Mouse (Mus musculus) MN1 (cell line): Measurements from ENCODE around the gene Ndufs4.

ENCODE experiments used
- DNase-seq: peaks from one replicate; pipeline ENCODE4 v3.0.0-alpha.2; 2016; ENCODE audit warnings: low spot score

Ndufs4 gene

GRCm38 (mm10) chr13:114388211-114388965 is at the start of gene Ndufs4:
Gene Ndufs4, minus strand, starts transcription at chr13:114388258.
- no peak for DNase-seq

GRCm38 (mm10) chr13:114432491-114432890 is 44.4 kb upstream of the Ndufs4 start:
- no peak for DNase-seq

- DNase-seq, result no peak
Observed at GRCm38 (mm10) chr13:114425230-114425629, 37.2 kb upstream of the Ndufs4 start.

- no peak for DNase-seq
Observed at GRCm38 (mm10) chr13:114420235-114420634, 32.2 kb upstream of the Ndufs4 start.

- no peak for DNase-seq
Observed at GRCm38 (mm10) chr13:114419364-114419763, 31.3 kb upstream of the Ndufs4 start.

GRCm38 (mm10) chr13:114412326-114412725 is 24.3 kb upstream of the Ndufs4 start:
- DNase-seq, result no peak

- no peak for DNase-seq
Observed at GRCm38 (mm10) chr13:114406866-114407265, 18.8 kb upstream of the Ndufs4 start.

- DNase-seq, result no peak
Observed at GRCm38 (mm10) chr13:114406424-114406823, 18.4 kb upstream of the Ndufs4 start.

- DNase-seq, result no peak
Observed at GRCm38 (mm10) chr13:114405100-114405715, 17.1 kb upstream of the Ndufs4 start.

GRCm38 (mm10) chr13:114398906-114399305 is 10.8 kb upstream of the Ndufs4 start:
- no peak for DNase-seq

GRCm38 (mm10) chr13:114397281-114397680 is 9.2 kb upstream of the Ndufs4 start:
- no peak for DNase-seq

- no peak for DNase-seq
Observed at GRCm38 (mm10) chr13:114396863-114397262, 8.8 kb upstream of the Ndufs4 start.

- no peak for DNase-seq
Observed at GRCm38 (mm10) chr13:114394784-114395183, 6.7 kb upstream of the Ndufs4 start.

GRCm38 (mm10) chr13:114392501-114392900 is 4.4 kb upstream of the Ndufs4 start:
- DNase-seq, result no peak

- DNase-seq, result peak; percentile 94
Observed at GRCm38 (mm10) chr13:114387521-114388171, 412 bp downstream of the Ndufs4 start.

- DNase-seq, result peak; percentile 20
Observed at GRCm38 (mm10) chr13:114387074-114387487, 977 bp downstream of the Ndufs4 start.

GRCm38 (mm10) chr13:114376511-114376910 is 11.5 kb downstream of the Ndufs4 start:
- DNase-seq, result no peak

GRCm38 (mm10) chr13:114362086-114362485 is 26.0 kb downstream of the Ndufs4 start:
- no peak for DNase-seq

GRCm38 (mm10) chr13:114351321-114351946 is 36.6 kb downstream of the Ndufs4 start:
- no peak for DNase-seq

GRCm38 (mm10) chr13:114344979-114345712 is 42.9 kb downstream of the Ndufs4 start:
- DNase-seq, result no peak

GRCm38 (mm10) chr13:114344220-114344973 is 43.7 kb downstream of the Ndufs4 start:
- DNase-seq, result no peak
